Mouse (Mus musculus) E14TG2a.4 (cell line): ENCODE results near the gene Ei24.

Experiments
- CTCF ChIP-seq: conservative IDR thresholded peaks from 2 replicates; pipeline ENCODE4 v1.5.1; 2014; ENCODE audit warnings: low read length
- POU5F1 ChIP-seq: IDR thresholded peaks from 2 replicates; pipeline ENCODE4 v1.6.1; 2014; ENCODE audit warnings: low read length, borderline replicate concordance

DNA sequence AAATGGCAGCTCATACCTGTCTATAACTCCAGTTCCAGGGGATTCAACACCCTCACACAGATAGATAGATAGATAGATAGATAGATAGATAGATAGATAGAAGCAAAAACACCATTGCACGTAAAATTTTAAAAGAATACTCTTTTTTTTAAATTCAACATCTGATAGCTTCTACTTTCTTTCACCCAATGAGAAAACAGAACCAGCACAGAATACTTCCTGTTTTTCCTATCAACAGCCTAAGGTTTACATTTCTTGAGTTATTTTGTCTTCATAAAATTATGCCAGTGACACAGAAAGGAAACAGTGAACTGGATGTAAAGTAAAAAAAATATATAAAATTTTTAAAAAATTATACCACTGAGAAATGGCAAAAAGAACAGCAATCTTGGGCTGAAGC, 32.8 kb downstream of the Ei24 start:
- TF ChIP-seq CTCF, result no peak
- no peak for TF ChIP-seq POU5F1
